In genomic region chr11:78177903-78178858, GRCm38 (mm10) we compare ENCODE assay signal across 8 mouse cellular contexts. TPM values are rescaled to one million over a fixed set of nuclear protein-coding genes. Genes with fewer than 3 reads are reported as not detected.
DNase-seq lines count a peak whose midpoint lies in the region; ATAC-seq and TF ChIP-seq lines count a peak whose summit lies in the region.

No protein-coding gene starts in this region.

- no peak for TF ChIP-seq POLR2A in brain, embryonic 14.5 days (IDR thresholded peaks at IDR 0.05; ENCODE audit: borderline replicate concordance, extremely low read depth, insufficient read depth, insufficient read length, poor library complexity, severe bottlenecking)

- peak; percentile 97 for TF ChIP-seq CTCF in brain, embryonic 14.5 days (IDR thresholded peaks at IDR 0.05; ENCODE audit: borderline replicate concordance, extremely low read depth, insufficient read depth, insufficient read length)

- peak; percentile 91 for DNase-seq in CD4-positive helper T cell, adult 2 months (ENCODE audit: low read depth, low spot score)
- DNase-seq in brain, embryonic 14.5 days (ENCODE audit: low read depth) = peak; percentile 96
- DNase-seq in liver = peak; percentile 96
- DNase-seq in monocyte, adult 2 months (ENCODE audit: low read depth in 1 of 2, low spot score in 2 of 2) = peak; percentile 89
- peak; percentile 92 to 95 for DNase-seq in spleen, postnatal 14 days (ENCODE audit: low spot score in 2 of 2)

- H3K36me3 ChIP-seq in erythroblast, embryonic 14.5 days (ENCODE audit: control insufficient read depth) = peaks cover 41% of the 10 kb centered on the region
- peaks cover 30% of the 10 kb centered on the region for H3K36me3 ChIP-seq in heart, embryonic 12.5 days
- peaks cover 26% of the 10 kb centered on the region for H3K36me3 ChIP-seq in kidney, embryonic 16.5 days (ENCODE audit: insufficient read depth, low read length)

- peak overlapping the region; percentile 93 for H3K27ac ChIP-seq in heart, embryonic 12.5 days (ENCODE audit: poor library complexity, severe bottlenecking)
- peak overlapping the region; percentile 95 for H3K27ac ChIP-seq in kidney, embryonic 16.5 days (ENCODE audit: low read length)

- no peaks in the 10 kb centered on the region for H3K27me3 ChIP-seq in erythroblast, embryonic 14.5 days (ENCODE audit: control insufficient read depth)
- no peaks in the 10 kb centered on the region for H3K27me3 ChIP-seq in heart, embryonic 12.5 days (replicated peaks)
- H3K27me3 ChIP-seq in kidney, embryonic 16.5 days (ENCODE audit: insufficient read depth, low read length) = no peaks in the 10 kb centered on the region

- WGBS in heart, embryonic 12.5 days = under 1% methylated on average over 82 of the region's 84 CpGs
- under 1% methylated on average over 62 of the region's 84 CpGs for WGBS in kidney, embryonic 16.5 days

- no peaks in the 10 kb centered on the region for H3K9me3 ChIP-seq in erythroblast, embryonic 14.5 days (ENCODE audit: control insufficient read depth, low read length)
- no peaks in the 10 kb centered on the region for H3K9me3 ChIP-seq in heart, embryonic 12.5 days (replicated peaks)
- H3K9me3 ChIP-seq in kidney, embryonic 16.5 days (ENCODE audit: low read length) = no peaks in the 10 kb centered on the region

- ATAC-seq in heart, embryonic 12.5 days (ENCODE audit: insufficient number of reproducible peaks, low FRiP score) = peak; percentile 89
- ATAC-seq in kidney, embryonic 16.5 days (ENCODE audit: low FRiP score, low TSS enrichment) = peak; percentile 86

- peak overlapping the region; percentile 83 for H3K9ac ChIP-seq in heart, embryonic 12.5 days
- H3K9ac ChIP-seq in kidney, embryonic 16.5 days (replicated peaks; ENCODE audit: low read length) = peak overlapping the region; percentile 85

- H3K4me3 ChIP-seq in erythroblast, embryonic 14.5 days (replicated peaks) = peak overlapping the region; percentile 88
- peak overlapping the region; percentile 59 for H3K4me3 ChIP-seq in heart, embryonic 12.5 days
- H3K4me3 ChIP-seq in kidney, embryonic 16.5 days (ENCODE audit: low read length) = peak overlapping the region; percentile 73

- H3K4me2 ChIP-seq in heart, embryonic 12.5 days = peak overlapping the region; percentile 88
- H3K4me2 ChIP-seq in kidney, embryonic 16.5 days (replicated peaks; ENCODE audit: low read depth, low read length) = peak overlapping the region; percentile 86

- peaks cover 76% of the 10 kb centered on the region for H3K4me1 ChIP-seq in erythroblast, embryonic 14.5 days (ENCODE audit: control insufficient read depth)
- H3K4me1 ChIP-seq in heart, embryonic 12.5 days (replicated peaks) = peaks cover 34% of the 10 kb centered on the region
- peaks cover 50% of the 10 kb centered on the region for H3K4me1 ChIP-seq in kidney, embryonic 16.5 days (ENCODE audit: insufficient read depth, low read length)

RNA-seq across cellular contexts. Expression of gene Tlcd1, which starts 1.7 kb away (rescaled TPM):
- polyA plus RNA-seq in brain, embryonic 14.5 days (2012; rRNA removed) = 13.1 and 15.4 TPM in 2 replicates
- 91.9 and 97.7 TPM in 2 replicates for polyA plus RNA-seq in erythroblast, embryonic 14.5 days (2012)
- 11.7 and 14.2 TPM in 2 replicates for polyA plus RNA-seq in heart, embryonic 12.5 days (2016; fragmentation: Nextera tagmentation; extraction: Ambion mirVana)
- polyA plus RNA-seq in kidney, embryonic 16.5 days (2015; fragmentation: Nextera tagmentation; extraction: Ambion mirVana) = 35.1 and 36.1 TPM in 2 replicates

RNA-seq across cellular contexts. Expression of gene Nek8, which starts 1.7 kb away (rescaled TPM):
- polyA plus RNA-seq in brain, embryonic 14.5 days (2012; rRNA removed) = 8.1 and 13.8 TPM in 2 replicates
- 1.7 and 2.0 TPM in 2 replicates for polyA plus RNA-seq in erythroblast, embryonic 14.5 days (2012)
- 12.1 and 16.5 TPM in 2 replicates for polyA plus RNA-seq in heart, embryonic 12.5 days (2016; fragmentation: Nextera tagmentation; extraction: Ambion mirVana)
- polyA plus RNA-seq in kidney, embryonic 16.5 days (2015; fragmentation: Nextera tagmentation; extraction: Ambion mirVana) = 27.9 and 29.1 TPM in 2 replicates

RNA-seq across cellular contexts. Expression of gene Rpl23a, which starts 5.2 kb away (rescaled TPM):
- 1,462 and 1,587 TPM in 2 replicates for polyA plus RNA-seq in brain, embryonic 14.5 days (2012; rRNA removed)
- polyA plus RNA-seq in erythroblast, embryonic 14.5 days (2012) = 168 and 429 TPM in 2 replicates
- 847 and 859 TPM in 2 replicates for polyA plus RNA-seq in heart, embryonic 12.5 days (2016; fragmentation: Nextera tagmentation; extraction: Ambion mirVana)
- 1,090 and 1,147 TPM in 2 replicates for polyA plus RNA-seq in kidney, embryonic 16.5 days (2015; fragmentation: Nextera tagmentation; extraction: Ambion mirVana)

RNA-seq across cellular contexts. Expression of gene Rab34, which starts 10.0 kb away (rescaled TPM):
- 67.6 and 98.9 TPM in 2 replicates for polyA plus RNA-seq in brain, embryonic 14.5 days (2012; rRNA removed)
- 0.13 and 0.26 TPM in 2 replicates for polyA plus RNA-seq in erythroblast, embryonic 14.5 days (2012)
- 53.3 and 54.6 TPM in 2 replicates for polyA plus RNA-seq in heart, embryonic 12.5 days (2016; fragmentation: Nextera tagmentation; extraction: Ambion mirVana)
- polyA plus RNA-seq in kidney, embryonic 16.5 days (2015; fragmentation: Nextera tagmentation; extraction: Ambion mirVana) = 128 and 130 TPM in 2 replicates

RNA-seq across cellular contexts. Expression of gene Traf4, which starts 12.8 kb away (rescaled TPM):
- polyA plus RNA-seq in brain, embryonic 14.5 days (2012; rRNA removed) = 204 and 250 TPM in 2 replicates
- 7.2 and 9.4 TPM in 2 replicates for polyA plus RNA-seq in erythroblast, embryonic 14.5 days (2012)
- polyA plus RNA-seq in heart, embryonic 12.5 days (2016; fragmentation: Nextera tagmentation; extraction: Ambion mirVana) = 51.8 and 52.5 TPM in 2 replicates
- polyA plus RNA-seq in kidney, embryonic 16.5 days (2015; fragmentation: Nextera tagmentation; extraction: Ambion mirVana) = 108 and 110 TPM in 2 replicates

Comparison
In these comparisons a context has a peak if more than half of its experiments do, and no peak if none do; other contexts are left out.
1. Peak in every context shown above with its lines: DNase-seq, ATAC-seq, H3K4me3 ChIP-seq and H3K27ac ChIP-seq.